Mouse (Mus musculus) mouse trophoblast stem cell (cell line): ENCODE measurements around the gene Plekha5.
"Not testable (repeated sequence)": the region's sequence is repeated elsewhere in the genome, so short reads cannot be mapped to it uniquely, and the experiment has no call there.

Experiments
- in situ Hi-C, 2 experiments: fragments of 300-500 bp; cut with MseI, MboI; formaldehyde crosslinking; loops; 2 replicates in 1 of 2; 3 replicates in 1 of 2; pipeline ENCODE4 v1.15.1; 2025

Gene Plekha5

DNA sequence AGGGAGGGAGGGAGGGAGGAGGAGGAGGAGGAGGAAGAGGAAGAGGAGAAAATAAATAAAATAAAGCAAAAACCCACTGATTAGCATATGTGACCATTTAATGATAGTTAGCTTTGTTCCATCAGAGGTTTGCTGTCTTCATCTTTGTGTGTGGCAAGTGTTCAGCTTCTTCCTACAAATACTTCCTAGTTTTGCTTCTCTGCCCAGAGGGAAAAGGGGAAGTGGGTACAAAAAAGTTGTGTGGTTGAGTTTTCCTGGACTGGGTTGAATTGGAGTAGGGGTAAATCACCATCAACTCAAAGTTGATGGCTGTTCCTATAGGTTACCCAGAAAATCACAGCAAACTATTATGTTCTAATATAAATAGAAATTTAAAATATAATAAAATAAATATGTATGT is 65.7 kb downstream of the Plekha5 start:
- in situ Hi-C loops = no loop called here

DNA sequence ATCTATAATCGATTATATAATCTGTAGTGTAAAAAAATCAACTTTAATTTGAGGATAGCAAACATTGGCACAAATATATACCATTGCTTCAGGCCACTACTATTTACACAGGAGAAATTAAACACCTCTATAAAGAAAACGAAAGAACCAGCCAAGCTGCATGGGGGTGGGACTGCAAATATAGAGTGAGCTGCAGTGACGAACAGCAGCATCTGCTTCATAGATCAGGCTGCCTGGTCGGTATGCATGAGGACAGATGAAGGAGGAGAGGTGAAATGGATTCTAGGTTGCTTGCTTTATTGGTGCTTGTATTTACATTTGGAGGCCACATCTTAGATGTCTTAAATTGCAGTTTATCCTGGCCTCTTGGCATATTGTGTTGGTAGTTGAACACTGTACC is 66.4 kb downstream of the Plekha5 start:
- in situ Hi-C loops = no loop called here

DNA sequence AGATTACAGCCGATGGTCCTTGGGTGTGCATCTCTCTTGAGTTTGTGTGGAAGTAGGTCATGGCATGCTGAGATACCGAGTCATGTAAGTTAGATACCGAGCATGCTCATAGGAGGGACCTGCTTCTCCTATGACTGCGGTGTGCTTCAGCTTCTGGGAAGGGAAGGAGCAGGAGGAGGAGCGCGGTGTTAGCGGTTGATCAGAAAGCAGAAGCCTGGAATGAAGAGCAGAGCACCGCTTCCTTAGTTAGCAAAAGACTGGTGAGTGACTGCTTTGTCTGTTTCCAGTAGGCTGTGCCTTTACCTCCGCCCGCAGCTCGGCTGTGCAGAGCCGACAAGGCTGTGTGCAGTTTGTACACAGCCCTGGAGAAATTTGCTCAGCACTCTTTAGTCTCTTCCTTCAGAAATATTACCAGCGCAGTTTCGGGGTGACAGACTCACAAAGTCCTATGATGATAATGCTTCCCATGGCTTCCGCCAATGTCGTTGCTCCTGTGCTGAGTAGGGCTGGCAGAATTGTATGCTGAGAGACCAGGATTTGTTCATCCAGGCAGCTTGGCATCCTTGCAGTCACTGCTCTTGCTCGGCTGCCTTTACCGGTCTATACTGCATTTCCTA is 67.2 kb downstream of the Plekha5 start:
- in situ Hi-C loops = no loop called here

DNA sequence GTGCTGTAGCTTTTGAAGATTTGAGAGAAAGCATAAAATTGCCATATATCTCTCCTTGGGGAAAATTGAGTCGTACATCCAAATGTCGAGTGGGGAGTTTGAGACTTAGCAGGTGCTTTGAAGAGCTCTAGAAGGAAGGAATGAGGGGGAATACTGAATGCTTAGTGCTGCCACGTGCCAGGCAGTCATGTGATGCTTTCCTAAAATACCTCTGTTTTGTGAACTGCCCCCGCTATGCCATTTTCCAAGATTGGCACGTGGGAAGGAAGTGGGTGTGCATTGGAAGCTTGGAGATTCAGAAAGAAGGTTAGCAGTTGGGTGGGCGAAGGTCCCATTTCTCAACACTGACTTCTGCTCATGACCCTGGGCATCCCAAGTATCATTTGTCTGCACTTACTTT is 68.2 kb downstream of the Plekha5 start:
- in situ Hi-C loops = no loop called here

DNA sequence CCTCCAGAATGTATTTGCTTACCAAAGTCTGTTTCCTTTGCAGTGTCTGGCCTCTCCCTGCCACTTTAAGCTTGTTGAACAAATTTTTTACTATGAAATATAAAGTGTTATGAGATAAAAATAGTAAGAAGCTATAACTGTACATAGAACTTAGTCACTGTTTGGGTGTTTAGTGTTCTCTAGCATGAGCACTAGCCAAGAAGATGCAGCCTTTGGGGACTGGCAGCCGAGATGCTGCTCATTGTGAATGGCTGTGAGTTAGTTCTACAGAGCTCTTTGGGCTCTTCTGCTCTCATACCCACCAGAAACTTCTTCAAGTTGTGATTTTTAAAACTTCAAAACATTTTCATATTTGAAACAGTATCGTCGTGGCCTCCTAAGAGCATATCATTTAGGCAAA is 74.2 kb downstream of the Plekha5 start:
- in situ Hi-C loops = no loop called here

DNA sequence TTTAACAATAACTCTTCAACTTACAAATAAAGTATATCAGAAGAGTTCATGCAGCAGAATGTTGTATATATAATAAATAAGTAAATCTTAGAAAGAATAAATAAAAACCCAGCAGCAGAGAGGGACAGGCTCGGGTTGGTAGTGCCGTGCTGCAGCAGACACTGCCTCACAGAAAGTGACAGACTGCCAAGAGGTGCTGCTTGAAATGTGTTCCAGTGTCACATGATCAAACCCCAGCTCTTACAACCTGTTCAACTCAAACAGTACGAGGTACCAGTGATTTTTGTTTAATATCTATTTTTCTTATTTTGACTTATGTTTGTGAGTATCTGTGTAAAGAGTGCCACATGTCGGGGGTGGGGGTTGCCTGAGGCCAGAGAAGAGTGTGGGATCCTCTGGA is 75.1 kb downstream of the Plekha5 start:
- in situ Hi-C loops = no loop called here

DNA sequence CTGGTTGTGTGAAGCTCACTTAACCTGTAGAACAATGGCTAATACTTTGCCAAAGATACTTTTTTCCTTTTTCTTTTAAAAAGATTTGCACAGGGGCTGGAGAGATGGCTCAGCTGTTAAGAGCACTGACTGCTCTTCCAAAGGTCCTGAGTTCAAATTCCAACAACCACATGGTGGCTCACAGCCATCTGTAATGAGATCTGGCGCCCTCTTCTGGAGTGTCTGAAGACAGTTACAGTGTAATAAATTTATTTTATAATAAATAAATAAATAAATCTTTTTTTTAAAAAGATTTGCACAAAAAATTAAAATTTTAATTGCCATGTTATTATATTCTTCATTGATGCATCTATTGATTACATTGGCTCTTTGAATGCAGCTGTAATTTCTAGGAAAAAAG is 77.0 kb downstream of the Plekha5 start:
- in situ Hi-C loops = not testable (repeated sequence)

DNA sequence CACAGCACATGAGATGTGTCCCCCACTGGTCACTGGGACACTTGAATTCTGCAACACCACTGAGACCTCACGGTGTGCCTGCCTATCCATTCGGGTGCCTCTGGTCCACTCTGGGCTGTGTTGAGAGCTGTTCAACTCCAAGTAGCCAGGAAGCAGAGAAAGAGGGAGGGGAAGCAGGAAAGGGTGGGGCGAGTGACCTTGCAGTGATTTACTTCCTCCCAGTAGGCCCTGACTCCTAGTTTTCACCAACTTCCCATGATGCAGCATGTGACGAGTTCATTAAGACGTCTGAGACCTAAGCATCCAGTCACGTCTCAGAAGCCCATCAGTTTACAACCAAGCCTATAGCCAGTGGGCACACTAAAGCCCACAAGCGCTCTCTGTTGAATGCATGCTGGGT is 78.0 kb downstream of the Plekha5 start:
- in situ Hi-C loops = no loop called here

DNA sequence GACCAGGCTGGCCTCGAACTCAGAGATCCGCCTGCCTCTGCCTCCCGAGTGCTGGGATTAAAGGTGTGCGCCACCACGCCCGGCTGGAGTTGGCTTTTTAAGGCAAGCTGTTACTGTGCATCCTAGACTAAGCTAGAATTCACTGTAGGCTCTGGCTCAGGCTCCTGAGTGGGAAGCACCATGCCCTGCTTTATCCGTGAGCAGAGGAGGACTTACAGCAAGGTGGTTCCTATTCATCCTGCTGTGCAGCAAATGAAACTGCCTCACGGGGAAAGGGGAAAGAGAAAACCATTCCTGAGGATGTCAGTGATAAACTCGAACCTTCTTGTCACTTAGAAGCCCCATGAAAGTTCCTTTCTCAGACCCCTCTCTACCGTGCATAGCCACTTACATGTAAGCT is 80.9 kb downstream of the Plekha5 start:
- in situ Hi-C loops = no loop called here

DNA sequence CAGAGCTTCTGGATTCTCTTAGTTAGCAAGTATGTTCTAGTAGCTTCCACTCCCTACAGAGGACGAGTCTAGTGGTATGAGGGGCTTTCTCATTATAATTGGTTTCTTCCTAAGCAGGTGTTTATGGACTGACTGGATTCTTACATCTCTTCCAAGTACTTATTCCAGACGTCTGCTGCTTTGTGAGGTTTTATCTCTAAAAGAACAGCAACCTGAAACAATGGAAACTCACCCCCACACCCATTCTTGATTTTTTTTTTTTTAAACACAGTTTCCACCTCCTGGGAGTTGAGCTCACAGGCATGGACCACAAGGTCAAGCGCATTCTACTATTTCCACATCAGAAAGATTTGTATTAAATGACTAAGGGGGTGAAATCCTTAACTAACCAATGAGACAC is 83.8 kb downstream of the Plekha5 start:
- in situ Hi-C loops = no loop called here

DNA sequence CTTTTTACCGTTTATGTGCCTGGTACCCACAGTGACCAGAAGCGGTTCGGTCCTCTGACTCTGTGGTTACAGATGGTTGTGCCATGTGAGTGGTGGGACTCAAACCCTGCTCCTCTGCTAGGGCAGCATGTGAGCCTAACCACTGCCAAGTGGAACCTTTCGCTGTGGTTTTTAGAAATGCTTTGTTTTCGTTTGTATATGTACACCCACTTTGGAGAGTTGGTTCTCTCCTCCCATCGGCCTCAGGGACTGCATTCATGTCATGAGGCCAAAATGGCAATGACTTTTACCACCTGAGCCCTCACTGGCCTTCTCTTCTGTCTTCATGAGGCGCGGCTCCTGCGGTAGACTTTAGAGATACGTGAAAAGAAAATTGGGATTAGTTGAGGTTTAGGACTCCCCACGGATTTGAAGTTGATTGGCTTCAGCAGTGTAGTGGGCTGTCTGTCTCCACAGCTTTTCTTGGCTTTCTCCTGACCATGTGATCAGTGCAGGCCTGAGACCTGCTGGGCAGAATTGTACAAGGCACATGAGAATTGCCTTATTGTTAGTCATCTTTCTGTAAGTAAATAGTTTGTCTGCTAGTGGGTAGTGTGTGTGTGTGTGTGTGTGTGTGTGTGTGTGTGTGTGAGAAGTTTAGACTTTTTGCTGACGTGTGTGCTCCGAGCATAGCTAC is 84.8 kb downstream of the Plekha5 start:
- in situ Hi-C loops = no loop called here

DNA sequence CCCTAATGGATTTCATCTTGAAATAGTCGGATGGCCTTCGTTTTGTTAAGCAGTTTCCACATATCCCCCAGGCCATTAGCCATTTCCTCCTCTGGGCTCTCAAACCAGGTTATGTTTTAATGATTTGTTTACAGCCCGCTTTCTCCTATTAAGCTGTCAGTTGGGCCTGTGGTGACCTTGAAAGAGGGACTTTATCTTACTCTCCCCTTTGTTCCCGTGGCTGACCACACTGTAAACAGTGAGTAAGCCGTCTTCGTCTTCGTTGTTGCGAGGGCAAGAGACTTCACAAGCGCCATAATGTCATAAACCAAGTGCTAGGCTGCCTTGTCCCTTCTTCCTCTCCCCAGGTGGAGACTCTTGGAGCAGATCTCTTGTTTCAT is 85.3 kb downstream of the Plekha5 start:
- in situ Hi-C loops = no loop called here

DNA sequence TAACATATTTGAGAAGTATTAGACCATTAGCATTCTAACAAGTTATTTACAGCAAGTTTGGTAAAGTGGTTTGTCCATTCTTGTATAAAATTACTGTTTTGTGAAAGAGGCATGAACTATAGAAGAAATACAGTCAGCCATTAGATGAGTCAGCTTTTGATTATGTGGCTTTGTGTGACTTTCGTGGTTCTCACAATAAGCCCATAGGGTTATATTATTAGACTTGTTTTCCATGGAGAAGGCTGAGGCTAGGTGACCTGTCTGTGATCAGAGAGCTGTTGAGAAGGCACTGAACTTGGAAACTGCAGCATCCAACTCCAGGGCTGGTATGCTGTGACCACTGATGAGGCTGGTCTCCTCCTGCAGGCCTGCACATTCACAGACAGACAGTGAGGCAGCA is 88.2 kb downstream of the Plekha5 start:
- in situ Hi-C loops = no loop called here

DNA sequence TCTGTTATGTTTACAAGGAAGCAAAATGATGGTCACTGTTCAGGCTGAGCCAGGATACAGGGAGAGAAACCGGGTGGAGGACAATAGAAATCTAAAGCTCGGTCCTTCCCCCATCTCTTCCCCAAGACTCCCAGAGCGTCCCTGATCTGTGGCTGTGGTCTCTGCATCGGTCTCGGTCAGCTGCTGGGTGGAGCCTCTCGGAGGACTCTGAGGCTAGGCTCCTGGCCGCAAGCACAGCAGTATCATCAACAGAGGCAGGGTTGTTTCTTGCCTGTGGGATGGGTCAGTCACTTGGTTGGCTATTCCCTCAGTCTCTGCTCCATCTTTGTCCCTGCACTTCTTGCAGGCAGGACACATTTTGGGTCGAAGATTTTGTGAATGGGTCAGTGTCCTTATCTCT is 88.6 kb downstream of the Plekha5 start:
- in situ Hi-C loops = no loop called here

DNA sequence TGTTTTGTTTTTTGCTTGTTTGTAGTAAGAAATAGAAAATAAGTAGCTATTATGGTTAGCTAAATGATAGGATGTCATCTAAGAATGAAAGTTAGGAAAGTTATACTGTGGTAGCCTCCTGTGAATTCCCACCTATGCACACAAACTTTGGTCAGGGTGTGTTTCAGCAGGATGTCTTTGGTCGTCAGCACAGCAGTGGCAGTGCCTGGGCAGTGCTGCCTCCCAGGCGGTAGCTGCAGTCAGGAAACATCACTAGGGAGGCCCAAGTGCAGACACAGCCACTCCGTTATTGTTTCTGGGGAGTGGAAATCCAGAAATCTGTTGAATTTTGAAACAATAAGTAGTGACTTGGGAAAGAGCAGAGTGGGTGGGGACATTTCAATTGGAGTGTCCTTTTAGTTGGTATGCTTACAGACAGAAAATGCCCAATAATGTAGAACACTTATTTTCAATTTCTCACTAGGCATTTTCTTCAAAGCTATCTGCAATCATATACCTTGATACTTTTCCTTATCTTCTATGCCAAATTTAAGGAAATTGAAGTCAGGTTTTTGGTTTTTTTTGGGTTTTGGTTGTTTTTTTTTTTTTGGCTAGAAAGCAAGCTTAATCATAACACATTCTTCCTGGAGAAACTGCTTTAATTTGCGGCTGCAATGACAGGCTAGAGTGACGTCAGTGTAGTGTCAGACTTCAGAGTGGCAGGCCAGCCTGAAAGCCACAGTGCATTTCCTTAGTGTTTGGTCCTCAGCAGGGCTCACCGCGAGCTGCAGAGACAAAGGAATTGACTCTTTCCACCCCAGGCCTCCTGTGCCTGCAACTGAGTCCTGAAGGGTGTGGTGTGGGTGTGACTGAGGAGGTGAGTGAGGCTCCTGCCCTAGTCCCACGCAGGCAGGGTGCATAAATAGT is 90.6 kb downstream of the Plekha5 start:
- in situ Hi-C loops = no loop called here

DNA sequence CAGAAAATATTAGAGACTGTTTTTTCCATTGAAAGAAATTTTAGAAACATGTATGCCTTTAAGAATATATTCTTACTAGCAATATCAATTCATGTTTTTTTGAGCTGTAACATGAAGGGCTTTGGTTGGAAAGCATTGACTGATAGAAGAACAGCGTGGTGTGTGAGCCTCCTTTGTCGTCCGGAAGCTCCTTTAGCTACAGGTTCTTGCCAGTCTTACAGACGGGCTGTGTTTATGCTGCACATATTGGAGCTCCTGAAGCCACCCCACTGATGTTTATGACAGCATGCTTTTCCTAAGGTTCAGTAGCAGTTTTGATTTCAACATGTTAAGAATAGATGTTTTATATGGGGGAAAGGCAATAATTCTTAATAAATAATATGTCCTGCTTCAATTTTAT is 91.7 kb downstream of the Plekha5 start:
- in situ Hi-C loops = no loop called here

DNA sequence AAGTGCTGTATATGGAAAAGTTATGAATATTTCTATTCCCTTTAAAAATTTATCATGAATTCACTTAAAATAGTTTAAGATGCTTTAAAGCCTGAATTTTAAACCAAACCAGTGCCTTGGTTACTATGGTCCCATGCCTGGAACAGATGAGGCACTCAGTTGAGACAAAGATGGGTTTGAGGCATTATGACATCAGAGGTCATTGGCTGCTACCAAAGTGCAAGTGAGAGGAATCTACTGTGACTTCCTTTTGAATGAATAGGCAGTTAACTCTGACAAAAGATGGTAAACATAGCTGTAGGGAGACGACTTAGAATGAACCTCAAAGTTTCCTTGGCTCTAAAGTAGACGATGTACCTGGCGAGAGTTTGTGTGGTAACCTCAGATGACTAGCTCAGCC is 92.3 kb downstream of the Plekha5 start:
- in situ Hi-C loops = no loop called here

DNA sequence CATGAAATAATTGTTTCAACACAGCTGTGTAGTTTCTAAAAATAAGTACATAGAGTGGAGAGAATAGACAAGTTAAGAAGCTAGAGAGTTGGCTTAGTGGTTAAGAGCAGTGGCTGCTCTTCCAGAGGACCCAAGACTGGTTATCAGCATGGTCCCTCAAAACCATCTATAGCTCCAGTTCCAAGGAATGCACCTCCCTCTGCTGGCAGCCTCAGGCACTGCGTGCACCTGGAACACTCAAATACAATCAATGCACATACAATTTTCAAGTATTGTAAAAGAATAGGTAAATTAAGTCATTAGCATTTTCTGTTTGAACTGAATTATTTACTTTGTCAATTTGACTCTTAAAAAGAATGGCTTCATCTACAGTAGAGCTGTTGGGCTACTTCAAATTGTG is 93.3 kb downstream of the Plekha5 start:
- in situ Hi-C loops = no loop called here

DNA sequence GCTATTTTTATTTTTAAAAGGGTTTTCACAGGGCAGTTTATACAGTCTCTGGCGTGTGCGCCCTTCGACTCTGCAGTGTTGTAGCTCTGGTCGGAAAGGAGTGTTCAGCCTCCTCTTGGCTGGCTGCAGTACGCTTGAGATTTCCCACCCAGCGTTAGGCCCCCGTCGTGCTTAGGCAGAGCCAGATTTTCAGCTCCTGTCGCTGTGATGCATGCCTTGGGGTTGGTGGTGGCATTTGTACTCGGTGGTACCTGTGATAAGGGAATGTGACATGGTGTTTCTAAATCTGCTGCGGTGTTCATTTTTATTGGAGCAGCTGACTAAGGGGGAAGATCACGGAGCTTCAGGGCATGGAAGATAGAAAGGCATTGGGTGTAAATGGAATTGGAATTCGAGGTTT is 95.2 kb downstream of the Plekha5 start:
- in situ Hi-C loops = no loop called here

DNA sequence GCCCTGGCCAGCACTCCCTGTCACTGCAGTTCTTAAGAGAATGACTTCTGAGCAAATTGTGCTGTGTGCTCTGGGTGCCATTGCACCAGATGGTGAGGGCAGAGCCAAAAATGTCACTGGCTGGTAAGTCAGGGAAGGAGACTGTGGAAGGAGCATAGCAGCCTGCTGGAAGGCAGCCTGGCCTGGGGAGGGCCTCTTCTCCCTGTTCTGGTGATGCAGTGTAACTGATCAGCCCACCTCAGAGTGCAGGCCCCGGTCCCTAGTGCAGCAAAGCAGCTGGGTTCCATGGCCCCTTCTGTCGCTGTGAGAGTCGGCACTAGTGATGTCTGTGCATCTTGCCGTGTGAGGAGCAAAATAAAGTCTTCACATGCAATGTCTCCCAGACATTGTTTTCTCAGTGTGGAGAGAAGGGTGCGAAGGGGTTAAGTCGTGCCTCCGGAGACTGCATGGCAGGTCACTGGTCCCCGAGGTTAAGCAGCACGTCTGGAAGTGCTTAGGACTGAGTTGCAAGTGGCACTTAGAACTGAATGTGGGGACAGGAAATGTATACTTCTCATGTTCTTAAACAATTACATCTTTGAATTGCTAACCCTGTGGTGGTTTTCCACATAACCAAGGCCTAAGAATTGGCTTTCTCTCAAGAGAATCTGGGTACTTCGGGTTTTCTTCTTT is 95.8 kb downstream of the Plekha5 start:
- in situ Hi-C loops = no loop called here

DNA sequence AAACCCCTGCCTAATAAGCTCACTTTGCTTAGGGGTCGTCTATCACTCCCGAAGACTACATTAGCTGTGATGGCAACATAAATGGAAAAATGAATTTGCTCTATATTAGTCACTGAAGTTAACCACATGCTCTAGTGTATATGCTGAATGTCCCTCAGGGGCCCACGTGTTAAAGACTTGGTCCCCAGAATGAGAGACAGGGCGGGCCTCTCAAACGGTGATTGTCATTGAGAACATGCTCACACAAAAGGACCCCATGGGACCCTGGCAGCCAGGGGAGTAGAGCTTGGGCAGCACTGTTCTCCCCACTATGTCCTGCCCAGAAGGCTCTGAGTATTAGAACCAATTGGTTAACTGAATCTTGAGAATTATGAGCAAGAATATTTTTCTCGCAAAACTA is 97.1 kb downstream of the Plekha5 start:
- in situ Hi-C loops = no loop called here

DNA sequence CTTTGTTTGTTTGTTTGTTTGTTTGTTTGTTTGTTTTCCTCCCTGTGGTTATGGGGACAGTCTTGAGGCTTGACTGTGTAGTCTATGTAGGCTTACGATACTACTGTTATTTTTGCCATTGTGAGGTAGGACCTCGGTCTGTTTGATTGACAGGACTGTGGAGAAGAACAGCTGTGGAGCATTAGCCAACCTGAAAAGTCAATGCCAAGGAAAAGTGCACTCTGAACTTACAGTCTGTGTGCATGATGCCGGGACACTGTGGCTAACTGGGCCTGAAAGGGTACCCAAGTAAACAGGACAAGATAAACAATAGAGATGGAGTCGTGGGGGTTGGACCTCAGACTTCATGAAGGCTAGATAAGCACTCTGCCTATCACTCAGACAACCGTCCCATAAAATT is 98.0 kb downstream of the Plekha5 start:
- in situ Hi-C loops = no loop called here
